Mouse (Mus musculus) myocyte (in vitro differentiated cells): ENCODE results near the gene Rad51c.

ENCODE experiments used
- MAX ChIP-seq: IDR thresholded peaks from one replicate; pipeline ENCODE4 v1.6.1; 2011; ENCODE audit warnings: low read depth, mild to moderate bottlenecking, control low read depth
- MYOD1 ChIP-seq, 3 experiments: IDR thresholded peaks; one replicate each; pipeline ENCODE4 v1.6.1; 2011; ENCODE audit warnings: control low read depth in 2 of 3, low read depth in 2 of 3, mild to moderate bottlenecking in 2 of 3, moderate library complexity in 1 of 3; ENCODE audit not compliant: insufficient read length in 2 of 3, control insufficient read depth in 1 of 3
- POLR2A ChIP-seq: IDR thresholded peaks from one replicate; pipeline ENCODE4 v1.6.1; 2011; ENCODE audit warnings: low read depth, mild to moderate bottlenecking, control low read depth, moderate library complexity; ENCODE audit not compliant: insufficient read length
- TCF12 ChIP-seq: IDR thresholded peaks from one replicate; pipeline ENCODE4 v1.6.1; 2011; ENCODE audit warnings: mild to moderate bottlenecking, control low read depth; ENCODE audit not compliant: poor library complexity, insufficient read depth, severe bottlenecking
- TCF3 ChIP-seq: IDR thresholded peaks from one replicate; pipeline ENCODE4 v1.6.1; 2011; ENCODE audit warnings: low read depth, control low read depth; ENCODE audit not compliant: insufficient read length

DNA sequence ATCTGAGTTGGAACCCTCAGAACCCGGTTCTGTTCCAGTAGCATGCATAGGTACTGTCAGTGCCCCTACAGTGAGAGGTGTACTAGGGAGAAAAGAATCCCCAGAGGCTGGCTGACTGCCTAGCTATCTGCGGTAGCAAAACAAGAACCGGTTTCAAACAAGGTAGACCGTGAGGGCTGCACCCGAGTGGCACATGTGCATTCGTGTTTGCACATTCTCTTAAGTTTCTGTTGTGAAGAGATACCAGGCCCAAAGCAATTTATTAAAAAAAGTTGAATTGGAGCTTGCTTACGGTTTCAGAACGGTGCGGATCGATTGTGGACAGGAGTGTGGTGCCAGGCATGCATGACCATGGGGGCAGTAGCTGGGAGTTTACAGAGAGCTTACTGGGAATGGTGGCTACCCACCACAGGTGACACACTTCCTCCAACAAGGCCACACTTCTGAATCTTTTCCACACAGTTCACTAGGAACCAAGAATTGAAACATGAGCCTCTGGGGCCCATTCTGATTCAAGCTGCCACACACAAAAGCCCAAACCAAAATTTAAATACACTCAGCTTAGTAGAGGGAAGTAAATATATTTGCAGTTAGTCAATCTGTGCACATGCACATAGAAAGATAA is 35.2 kb upstream of the Rad51c start:
- TF ChIP-seq TCF12 (no peak), MAX (no peak), MYOD1 (IDR thresholded peaks at IDR 0.05; ENCODE audit: control insufficient read depth in 1 of 3, insufficient read length in 2 of 3, low read depth in 2 of 3) (no peak), POLR2A (no peak), TCF3 (no peak)
